Mouse (Mus musculus): Measurements from ENCODE around the gene Syngr3. TPM values are rescaled to one million over a fixed set of nuclear protein-coding genes. Genes with fewer than 3 reads are reported as not detected.
A peak's percentile ranks its signal among the peaks of the same experiment; 100 is the strongest.
"Not testable (repeated sequence)": the region's sequence is repeated elsewhere in the genome, so short reads cannot be mapped to it uniquely, and the experiment has no call there.

The Syngr3 gene
- total and polyA plus RNA-seq, 3 experiments: 0.32 to 3.9 (median 0.33) TPM

DNA sequence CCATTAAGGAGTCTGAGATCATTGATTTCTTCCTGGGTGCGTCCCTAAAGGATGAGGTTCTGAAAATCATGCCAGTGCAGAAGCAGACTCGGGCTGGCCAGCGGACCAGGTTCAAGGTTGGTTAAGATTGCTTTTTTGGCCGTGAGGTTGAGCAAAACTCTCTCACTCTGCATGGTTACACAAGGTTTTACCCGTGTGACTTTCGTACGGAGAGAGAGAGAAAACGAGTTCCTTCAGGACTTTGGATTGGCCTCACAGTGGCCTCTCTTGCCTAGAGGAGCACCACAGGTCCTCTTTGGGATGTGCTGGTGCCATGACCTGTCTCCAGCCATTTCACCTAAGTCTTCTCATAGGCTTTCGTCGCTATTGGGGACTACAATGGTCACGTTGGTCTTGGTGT, 30.9 kb upstream of the Syngr3 start:
- peak overlapping the region; percentile 70 for H3K4me2 ChIP-seq (ENCODE audit: insufficient read depth, low read depth, poor library complexity, severe bottlenecking)
- DNase-seq (ENCODE audit: extremely low read depth); in situ Hi-C loops (cut with MboI; ENCODE audit: low pct_ligation_motif_present, low pct_unique_long_range_greater_than_20kb, low sequenced_read_pairs); H3K9me3 ChIP-seq (replicated peaks; ENCODE audit: low read length); dilution Hi-C loops (cut with MboI; ENCODE audit: extremely low pct_ligation_motif_present, extremely low pct_unique_long_range_greater_than_20kb, low sequenced_read_pairs); H3K27me3 ChIP-seq (replicated peaks): not testable (repeated sequence)
- peaks cover 5 to 31% of the 10 kb centered on the region in 2 experiments; a peak in 3 of 4 replicates for H3K4me1 ChIP-seq (ENCODE audit: control insufficient read depth in 1 of 2, insufficient read depth in 2 of 2)
- peak overlapping the region; percentile 64 for H3K27ac ChIP-seq (ENCODE audit: insufficient read depth, low read depth)
- H3K4me3 ChIP-seq (replicated peaks in 1 of 3; ENCODE audit: low read depth in 2 of 3, low read length in 2 of 3, poor library complexity in 1 of 3): peak overlapping the region; percentile 65 to 99 (median 78)
- H3K79me2 ChIP-seq (replicated peaks; ENCODE audit: control insufficient read depth, extremely low read depth, insufficient read depth, poor library complexity, severe bottlenecking): peaks cover 47% of the 10 kb centered on the region
- peak overlapping the region; percentile 97 for H3K9ac ChIP-seq (ENCODE audit: insufficient read depth, low read depth)
- H3K36me3 ChIP-seq (replicated peaks in 1 of 2; ENCODE audit: control insufficient read depth in 1 of 2, insufficient read depth in 1 of 2, low read length in 1 of 2): peaks cover 35 to 52% of the 10 kb centered on the region in 2 experiments

DNA sequence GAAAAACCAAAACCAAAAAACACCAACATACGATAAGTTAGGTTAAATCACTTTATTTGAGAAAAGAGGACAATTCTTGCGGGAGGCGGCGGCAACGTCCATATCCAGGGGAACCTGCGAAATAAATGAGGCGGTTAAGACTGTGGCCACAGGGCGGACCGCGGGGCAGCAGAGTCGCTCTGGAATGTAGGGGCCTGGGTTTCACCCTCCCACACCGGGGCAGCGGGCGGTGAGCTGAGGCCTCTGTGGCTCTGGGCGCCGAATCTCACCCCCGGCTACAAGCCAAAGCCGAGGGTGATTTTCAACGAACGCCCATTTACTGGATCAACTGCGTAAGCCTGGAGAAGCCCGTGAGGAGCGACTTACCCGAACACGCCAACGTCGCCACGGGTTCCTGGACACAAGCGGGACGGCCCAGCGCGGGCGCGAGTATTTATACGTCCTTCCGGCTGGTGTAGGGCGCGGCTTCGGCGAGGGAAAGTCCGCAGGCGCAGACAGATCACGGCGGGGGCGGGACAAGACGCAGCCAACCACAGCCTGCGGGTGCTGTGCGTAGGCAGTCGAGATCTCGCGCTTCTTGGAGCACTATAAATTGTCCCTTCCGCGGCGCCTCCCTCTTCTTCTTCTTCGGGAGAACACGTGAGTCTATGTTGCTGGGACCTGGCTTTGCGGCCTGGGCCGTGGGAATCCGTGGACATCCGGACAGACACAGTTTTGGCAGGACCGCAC, 29.9 kb upstream of the Syngr3 start:
- Histone ChIP-seq H3K9me3 (replicated peaks; ENCODE audit: low read length) (no peaks in the 10 kb centered on the region), H3K79me2 (replicated peaks; ENCODE audit: control insufficient read depth, extremely low read depth, insufficient read depth, poor library complexity, severe bottlenecking) (peaks cover 47% of the 10 kb centered on the region), H3K4me2 (ENCODE audit: insufficient read depth, low read depth, poor library complexity, severe bottlenecking) (0 out of 2 replicates have a peak overlapping the region, but pooled peaks have one; percentile 92), H3K36me3 (replicated peaks in 1 of 2; ENCODE audit: control insufficient read depth in 1 of 2, insufficient read depth in 1 of 2, low read length in 1 of 2) (peaks cover 35 to 58% of the 10 kb centered on the region in 2 experiments), H3K27me3 (replicated peaks) (no peaks in the 10 kb centered on the region), H3K4me1 (ENCODE audit: control insufficient read depth in 1 of 2, insufficient read depth in 2 of 2) (peaks cover 5 to 29% of the 10 kb centered on the region in 2 experiments; a peak in 3 of 4 replicates), H3K9ac (ENCODE audit: insufficient read depth, low read depth) (peak overlapping the region; percentile 98), H3K27ac (ENCODE audit: insufficient read depth, low read depth) (peak overlapping the region; percentile 64), H3K4me3 (replicated peaks in 1 of 3; ENCODE audit: low read depth in 2 of 3, low read length in 2 of 3, poor library complexity in 1 of 3) (peak overlapping the region; percentile 70 to 92 (median 78))
- dilution Hi-C loops (cut with MboI; ENCODE audit: extremely low pct_ligation_motif_present, extremely low pct_unique_long_range_greater_than_20kb, low sequenced_read_pairs) (no loop called here), in situ Hi-C loops (cut with MboI; ENCODE audit: low pct_ligation_motif_present, low pct_unique_long_range_greater_than_20kb, low sequenced_read_pairs) (no loop called here)
- DNase-seq (ENCODE audit: extremely low read depth): peak; percentile 98
- TF ChIP-seq TBP (conservative IDR thresholded peaks at IDR 0.05; ENCODE audit: low read depth, low read length) (peak; percentile 98), RCOR1 (conservative IDR thresholded peaks at IDR 0.05; ENCODE audit: low read depth, low read length) (no peak), ZC3H11A (IDR thresholded peaks at IDR 0.05; ENCODE audit: low read depth, low read length) (no peak), ZKSCAN1 (IDR thresholded peaks at IDR 0.05; ENCODE audit: borderline replicate concordance, low read depth, low read length) (no peak), CTCF (conservative IDR thresholded peaks at IDR 0.05 in 1 of 2, IDR thresholded peaks at IDR 0.05 in 1 of 2; ENCODE audit: low read depth in 2 of 2, low read length in 2 of 2) (no peak), CHD2 (IDR thresholded peaks at IDR 0.05; ENCODE audit: low read length) (peak; percentile 99), MXI1 (IDR thresholded peaks at IDR 0.05; ENCODE audit: low read depth, low read length) (peak; percentile 97), CHD1 (IDR thresholded peaks at IDR 0.05; ENCODE audit: low read depth, low read length) (0 out of 2 replicates have a peak, but pooled peaks have one; percentile 40), MEF2A (IDR thresholded peaks at IDR 0.05; ENCODE audit: borderline replicate concordance, low read depth, low read length) (peak; percentile 51; the same call in 1 of the 2 replicates), ZNF384 (IDR thresholded peaks at IDR 0.05; ENCODE audit: low read depth, low read length) (no peak), NELFE (IDR thresholded peaks at IDR 0.05; ENCODE audit: low read depth, low read length) (peak; percentile 100), IRF4 (IDR thresholded peaks at IDR 0.05; ENCODE audit: low read depth, low read length) (no peak; the same call in 1 of the 2 replicates), MAZ (IDR thresholded peaks at IDR 0.05; ENCODE audit: low read depth, low read length) (no peak), ELF1 (IDR thresholded peaks at IDR 0.05; ENCODE audit: low read depth, low read length) (peak; percentile 96), PAX5 (IDR thresholded peaks at IDR 0.05; ENCODE audit: low read length) (no peak), ETS1 (conservative IDR thresholded peaks at IDR 0.05; ENCODE audit: low read depth, low read length) (no peak), E2F4 (IDR thresholded peaks at IDR 0.05; ENCODE audit: insufficient replicate concordance, low read depth, low read length) (peak; percentile 83; the same call in 1 of the 2 replicates), MAX (IDR thresholded peaks at IDR 0.05; ENCODE audit: low read length) (peak; percentile 94), GABPA (IDR thresholded peaks at IDR 0.05; ENCODE audit: insufficient replicate concordance, low read depth, low read length) (no peak), SIN3A (IDR thresholded peaks at IDR 0.05; ENCODE audit: low read length) (peak; percentile 70; the same call in 1 of the 2 replicates), ZMIZ1 (IDR thresholded peaks at IDR 0.05; ENCODE audit: low read depth, low read length) (peak; percentile 99), KAT2A (IDR thresholded peaks at IDR 0.05; ENCODE audit: insufficient replicate concordance, low read length) (peak; percentile 89), MYC (IDR thresholded peaks at IDR 0.05; ENCODE audit: low read depth, low read length) (peak; percentile 99), POLR2A (IDR thresholded peaks at IDR 0.05; ENCODE audit: low read depth, low read length) (peak; percentile 99), MAFK (IDR thresholded peaks at IDR 0.05; ENCODE audit: insufficient replicate concordance, low read length) (no peak), USF1 (IDR thresholded peaks at IDR 0.05; ENCODE audit: low read depth, low read length) (peak; percentile 45), TCF12 (IDR thresholded peaks at IDR 0.05; ENCODE audit: low read depth, low read length) (peak; percentile 97), JUND (conservative IDR thresholded peaks at IDR 0.05; ENCODE audit: low read depth, low read length) (no peak), NRF1 (IDR thresholded peaks at IDR 0.05; ENCODE audit: low read depth, low read length) (peak; percentile 83), RAD21 (IDR thresholded peaks at IDR 0.05; ENCODE audit: low read depth, low read length) (no peak), HCFC1 (IDR thresholded peaks at IDR 0.05; ENCODE audit: low read depth, low read length) (peak; percentile 90)
